Mouse (Mus musculus): ENCODE results near the gene Gpr18.

DNA sequence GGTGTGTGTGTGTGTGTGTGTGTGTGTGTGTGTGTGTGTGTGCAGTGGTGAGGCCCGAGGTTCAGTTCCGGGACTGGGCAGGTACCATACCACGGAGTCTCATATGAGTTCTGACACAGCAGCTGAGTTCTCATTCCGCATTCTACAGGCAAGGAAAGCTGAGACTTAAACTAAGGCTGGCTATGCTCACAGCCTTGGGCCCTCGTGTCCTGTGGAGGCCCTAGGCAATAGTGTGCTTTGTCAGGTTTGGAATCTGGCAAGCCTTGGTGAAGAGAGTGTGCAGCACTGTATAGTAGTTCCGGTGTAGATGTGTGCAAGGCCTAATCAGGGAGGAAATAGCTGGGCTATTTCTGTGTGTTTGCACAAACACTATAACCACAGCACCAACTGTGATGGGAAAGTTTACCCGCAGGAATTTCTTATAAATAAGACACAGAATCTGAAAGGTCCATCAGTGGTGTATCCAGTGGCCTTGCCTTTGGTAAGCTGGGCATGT lies 12.2 kb downstream of the Gpr18 start:
- no peak for TF ChIP-seq TCF12 (IDR thresholded peaks at IDR 0.05; ENCODE audit: low read depth, low read length)
- no peak for TF ChIP-seq POLR2A (IDR thresholded peaks at IDR 0.05; ENCODE audit: low read depth, low read length)
- TF ChIP-seq KAT2A (IDR thresholded peaks at IDR 0.05; ENCODE audit: insufficient replicate concordance, low read length) = no peak
- no peak for TF ChIP-seq MXI1 (IDR thresholded peaks at IDR 0.05; ENCODE audit: low read depth, low read length)
- no peak for TF ChIP-seq MAFK (IDR thresholded peaks at IDR 0.05; ENCODE audit: insufficient replicate concordance, low read length)
- TF ChIP-seq ZKSCAN1 (IDR thresholded peaks at IDR 0.05; ENCODE audit: borderline replicate concordance, low read depth, low read length) = no peak
- TF ChIP-seq CTCF (conservative IDR thresholded peaks at IDR 0.05 in 1 of 2, IDR thresholded peaks at IDR 0.05 in 1 of 2; ENCODE audit: low read depth in 2 of 2, low read length in 2 of 2) = no peak
- no peak for TF ChIP-seq EP300 (IDR thresholded peaks at IDR 0.05; ENCODE audit: low read length)
- TF ChIP-seq CHD2 (IDR thresholded peaks at IDR 0.05; ENCODE audit: low read length) = no peak
- no peak for TF ChIP-seq CHD1 (IDR thresholded peaks at IDR 0.05; ENCODE audit: low read depth, low read length)
- no peak for TF ChIP-seq USF2 (conservative IDR thresholded peaks at IDR 0.05; ENCODE audit: low read depth, low read length)
- no peak for TF ChIP-seq ZNF384 (IDR thresholded peaks at IDR 0.05; ENCODE audit: low read depth, low read length)
- no peak for TF ChIP-seq NELFE (IDR thresholded peaks at IDR 0.05; ENCODE audit: low read depth, low read length)
